ENCODE assay signal across 14 mouse cellular contexts in genomic region chr9:23041537-23042472, GRCm38 (mm10).
DNase-seq lines count a peak whose midpoint lies in the region.
"Had no signal": no experiment of that assay in that cellular context is flagged by ENCODE, and none has a peak within 500 bp of the region (broad histone marks: within the 10 kb centered on the region; RNA-seq: fewer than 3 reads in every experiment).

No protein-coding gene starts in this region.

- no peaks in the 10 kb centered on the region for H3K36me3 ChIP-seq in limb, embryonic 10.5 days
- H3K36me3 ChIP-seq: hindbrain, embryonic 13.5 days had no signal

- 0 out of 2 replicates have a peak overlapping the region, but pooled peaks have one; percentile 26 for H3K27ac ChIP-seq in limb, embryonic 10.5 days
- H3K27ac ChIP-seq: hindbrain, embryonic 13.5 days had no signal

- 46% methylated on average over 22 of the region's 22 CpGs for WGBS in limb, embryonic 10.5 days

- H3K9me3 ChIP-seq in limb, embryonic 10.5 days (replicated peaks), result no peaks in the 10 kb centered on the region
- H3K9me3 ChIP-seq: hindbrain, embryonic 13.5 days had no signal

- H3K4me3 ChIP-seq in limb, embryonic 10.5 days, result no peak overlapping the region
- H3K4me3 ChIP-seq: erythroblast, embryonic 14.5 days; hindbrain, embryonic 13.5 days; megakaryocyte, embryonic 14.5 days had no signal

- peaks cover 41% of the 10 kb centered on the region for H3K4me1 ChIP-seq in limb, embryonic 10.5 days

- peaks cover 22% of the 10 kb centered on the region for H3K27me3 ChIP-seq in limb, embryonic 10.5 days (ENCODE audit: low read depth, poor library complexity, severe bottlenecking)
- H3K27me3 ChIP-seq: CH12.LX had no signal

- DNase-seq in kidney, adult 18-20 months, result peak; percentile 18
- no peak for DNase-seq in kidney, postnatal 25 days
- DNase-seq in adrenal gland, adult 2 months, result peak; percentile 88
- DNase-seq in adrenal gland, postnatal 36 days, result peak; percentile 78 to 81
- DNase-seq in limb, embryonic 10.5 days (ENCODE audit: low spot score), result no peak
- no peak for DNase-seq in frontal cortex, adult 2 months (ENCODE audit: extremely low spot score in 1 of 2, low spot score in 1 of 2)
- DNase-seq in gastrocnemius, postnatal 25 days, result no peak
- DNase-seq: cerebellum, postnatal 36 days; spleen, adult 18-20 months; thymus, postnatal 25 days had no signal

Comparison
In these comparisons a context has a peak if more than half of its experiments do, and no peak if none do; other contexts are left out.
1. DNase-seq: peak in kidney, adult 18-20 months (single experiment), adrenal gland, adult 2 months (single experiment) and adrenal gland, postnatal 36 days (2 of 2); none in kidney, postnatal 25 days (0 of 2), limb, embryonic 10.5 days (single experiment), frontal cortex, adult 2 months (0 of 2) and gastrocnemius, postnatal 25 days (single experiment).